Mouse (Mus musculus): ENCODE results near the gene Gtse1. TPM values are rescaled to one million over a fixed set of nuclear protein-coding genes. Genes with fewer than 3 reads are reported as not detected.
"Not testable (repeated sequence)": the region's sequence is repeated elsewhere in the genome, so short reads cannot be mapped to it uniquely, and the experiment has no call there.

The Gtse1 gene
- polyA plus RNA-seq, 1 experiment from 2014 or later = 27.4 TPM

- no peaks in the 10 kb centered on the region for H3K9me3 ChIP-seq (ENCODE audit: control insufficient read depth, low read length)
- DNase-seq (ENCODE audit: low spot score) = no peak
- H3K4me3 ChIP-seq (ENCODE audit: low read depth, low read length) = no peak overlapping the region
- no peak overlapping the region for H3K27ac ChIP-seq (ENCODE audit: low read depth)
- 81% methylated on average over 12 of the region's 12 CpGs for WGBS
- no peaks in the 10 kb centered on the region for H3K27me3 ChIP-seq (replicated peaks; ENCODE audit: control insufficient read depth, insufficient read depth, low read length)
- ATAC-seq (replicated peaks; ENCODE audit: low FRiP score, low TSS enrichment, low read depth) = no peak
- no peaks in the 10 kb centered on the region for H3K36me3 ChIP-seq (ENCODE audit: control insufficient read depth, insufficient read depth, low read length)
- H3K4me1 ChIP-seq (replicated peaks; ENCODE audit: control insufficient read depth, insufficient read depth, low read length) = no peaks in the 10 kb centered on the region
- no peak overlapping the region for H3K9ac ChIP-seq (ENCODE audit: low read length)
- H3K4me2 ChIP-seq (ENCODE audit: low read length) = no peak overlapping the region
Measured at GRCm38 (mm10) chr15:85851656-85852392, 7.7 kb upstream of the Gtse1 start.

- Histone ChIP-seq H3K9ac (ENCODE audit: low read length) (peak overlapping the region; percentile 65), H3K27me3 (replicated peaks; ENCODE audit: control insufficient read depth, insufficient read depth, low read length) (no peaks in the 10 kb centered on the region), H3K4me1 (replicated peaks; ENCODE audit: control insufficient read depth, insufficient read depth, low read length) (peaks cover 16% of the 10 kb centered on the region), H3K27ac (ENCODE audit: low read depth) (no peak overlapping the region; the same call in 1 of the 2 replicates), H3K4me2 (ENCODE audit: low read length) (peak overlapping the region; percentile 75), H3K36me3 (ENCODE audit: control insufficient read depth, insufficient read depth, low read length) (peaks cover 28% of the 10 kb centered on the region), H3K4me3 (ENCODE audit: low read depth, low read length) (peak overlapping the region; percentile 71), H3K9me3 (ENCODE audit: control insufficient read depth, low read length) (no peaks in the 10 kb centered on the region)
- no peak for DNase-seq (ENCODE audit: low spot score)
- 11% methylated on average over 15 of the region's 15 CpGs for WGBS
- ATAC-seq (replicated peaks; ENCODE audit: low FRiP score, low TSS enrichment, low read depth) = peak; percentile 21; the same call in 1 of the 2 replicates
Measured at GRCm38 (mm10) chr15:85858980-85859489, 510 bp upstream of the Gtse1 start.

GRCm38 (mm10) chr15:85865913-85866312 lies 6.4 kb downstream of the Gtse1 start:
- DNase-seq (ENCODE audit: low spot score); H3K4me1 ChIP-seq (replicated peaks; ENCODE audit: control insufficient read depth, insufficient read depth, low read length); H3K9ac ChIP-seq (ENCODE audit: low read length); H3K27me3 ChIP-seq (replicated peaks; ENCODE audit: control insufficient read depth, insufficient read depth, low read length); ATAC-seq (replicated peaks; ENCODE audit: low FRiP score, low TSS enrichment, low read depth); H3K27ac ChIP-seq (ENCODE audit: low read depth); H3K9me3 ChIP-seq (ENCODE audit: control insufficient read depth, low read length); H3K4me2 ChIP-seq (ENCODE audit: low read length); H3K4me3 ChIP-seq (ENCODE audit: low read depth, low read length): not testable (repeated sequence)
- 94% methylated on average over 7 of the region's 7 CpGs for WGBS
- peaks cover 84% of the 10 kb centered on the region for H3K36me3 ChIP-seq (ENCODE audit: control insufficient read depth, insufficient read depth, low read length)

- Histone ChIP-seq H3K4me2 (ENCODE audit: low read length) (no peak overlapping the region), H3K27me3 (replicated peaks; ENCODE audit: control insufficient read depth, insufficient read depth, low read length) (no peaks in the 10 kb centered on the region), H3K9me3 (ENCODE audit: control insufficient read depth, low read length) (no peaks in the 10 kb centered on the region), H3K36me3 (ENCODE audit: control insufficient read depth, insufficient read depth, low read length) (peaks cover 86% of the 10 kb centered on the region), H3K4me1 (replicated peaks; ENCODE audit: control insufficient read depth, insufficient read depth, low read length) (no peaks in the 10 kb centered on the region), H3K27ac (ENCODE audit: low read depth) (no peak overlapping the region), H3K9ac (ENCODE audit: low read length) (no peak overlapping the region), H3K4me3 (ENCODE audit: low read depth, low read length) (no peak overlapping the region)
- DNase-seq (ENCODE audit: low spot score) = peak; percentile 79
- ATAC-seq (replicated peaks; ENCODE audit: low FRiP score, low TSS enrichment, low read depth) = 0 out of 2 replicates have a peak, but pooled peaks have one; percentile 21
- 45% methylated on average over 6 of the region's 6 CpGs for WGBS
Measured at GRCm38 (mm10) chr15:85867696-85868095, 8.2 kb downstream of the Gtse1 start.

GRCm38 (mm10) chr15:85877336-85877735 lies 17.8 kb downstream of the Gtse1 start:
- Histone ChIP-seq H3K4me1 (replicated peaks; ENCODE audit: control insufficient read depth, insufficient read depth, low read length) (peaks cover 6% of the 10 kb centered on the region), H3K36me3 (ENCODE audit: control insufficient read depth, insufficient read depth, low read length) (peaks cover 43% of the 10 kb centered on the region), H3K9me3 (ENCODE audit: control insufficient read depth, low read length) (no peaks in the 10 kb centered on the region), H3K4me2 (ENCODE audit: low read length) (no peak overlapping the region), H3K27me3 (replicated peaks; ENCODE audit: control insufficient read depth, insufficient read depth, low read length) (no peaks in the 10 kb centered on the region), H3K27ac (ENCODE audit: low read depth) (no peak overlapping the region), H3K9ac (ENCODE audit: low read length) (no peak overlapping the region), H3K4me3 (ENCODE audit: low read depth, low read length) (no peak overlapping the region)
- DNase-seq (ENCODE audit: low spot score) (no peak), ATAC-seq (replicated peaks; ENCODE audit: low FRiP score, low TSS enrichment, low read depth) (no peak)
- WGBS = 96% methylated on average over 7 of the region's 7 CpGs

GRCm38 (mm10) chr15:85878848-85879497 lies 19.4 kb downstream of the Gtse1 start, which contains the start of gene Trmu:
Gene Trmu, plus strand, starts transcription at chr15:85879312.
- H3K9me3 ChIP-seq (ENCODE audit: control insufficient read depth, low read length) = no peaks in the 10 kb centered on the region
- ATAC-seq (replicated peaks; ENCODE audit: low FRiP score, low TSS enrichment, low read depth) = peak; percentile 93
- peak within 1 kb of the TSS; percentile 75 for H3K4me2 ChIP-seq (ENCODE audit: low read length)
- H3K4me1 ChIP-seq (replicated peaks; ENCODE audit: control insufficient read depth, insufficient read depth, low read length) = peaks cover 6% of the 10 kb centered on the region
- H3K4me3 ChIP-seq (ENCODE audit: low read depth, low read length) = peak within 1 kb of the TSS; percentile 58
- WGBS = 2% methylated on average over 50 of the region's 50 CpGs
- H3K36me3 ChIP-seq (ENCODE audit: control insufficient read depth, insufficient read depth, low read length) = peaks cover 39% of the 10 kb centered on the region
- peak within 1 kb of the TSS; percentile 87 for H3K9ac ChIP-seq (ENCODE audit: low read length)
- DNase-seq (ENCODE audit: low spot score) = peak; percentile 96
- peak within 1 kb of the TSS; percentile 72 for H3K27ac ChIP-seq (ENCODE audit: low read depth)
- no peaks in the 10 kb centered on the region for H3K27me3 ChIP-seq (replicated peaks; ENCODE audit: control insufficient read depth, insufficient read depth, low read length)

GRCm38 (mm10) chr15:85879498-85879895 lies 20.0 kb downstream of the Gtse1 start:
- Histone ChIP-seq H3K36me3 (ENCODE audit: control insufficient read depth, insufficient read depth, low read length) (peaks cover 37% of the 10 kb centered on the region), H3K27ac (ENCODE audit: low read depth) (peak overlapping the region; percentile 72), H3K4me3 (ENCODE audit: low read depth, low read length) (peak overlapping the region; percentile 58), H3K9me3 (ENCODE audit: control insufficient read depth, low read length) (no peaks in the 10 kb centered on the region), H3K27me3 (replicated peaks; ENCODE audit: control insufficient read depth, insufficient read depth, low read length) (no peaks in the 10 kb centered on the region), H3K4me2 (ENCODE audit: low read length) (peak overlapping the region; percentile 75), H3K9ac (ENCODE audit: low read length) (peak overlapping the region; percentile 87), H3K4me1 (replicated peaks; ENCODE audit: control insufficient read depth, insufficient read depth, low read length) (peaks cover 6% of the 10 kb centered on the region)
- DNase-seq (ENCODE audit: low spot score) (no peak), ATAC-seq (replicated peaks; ENCODE audit: low FRiP score, low TSS enrichment, low read depth) (peak; percentile 45)
- WGBS = 1% methylated on average over 18 of the region's 18 CpGs

GRCm38 (mm10) chr15:85885606-85886005 lies 26.1 kb downstream of the Gtse1 start:
- Histone ChIP-seq H3K4me3 (ENCODE audit: low read depth, low read length) (no peak overlapping the region), H3K4me2 (ENCODE audit: low read length) (no peak overlapping the region), H3K27me3 (replicated peaks; ENCODE audit: control insufficient read depth, insufficient read depth, low read length) (no peaks in the 10 kb centered on the region), H3K9ac (ENCODE audit: low read length) (no peak overlapping the region), H3K27ac (ENCODE audit: low read depth) (no peak overlapping the region), H3K36me3 (ENCODE audit: control insufficient read depth, insufficient read depth, low read length) (peaks cover 47% of the 10 kb centered on the region), H3K4me1 (replicated peaks; ENCODE audit: control insufficient read depth, insufficient read depth, low read length) (no peaks in the 10 kb centered on the region; the same call in 1 of the 2 replicates), H3K9me3 (ENCODE audit: control insufficient read depth, low read length) (no peaks in the 10 kb centered on the region)
- DNase-seq (ENCODE audit: low spot score) (no peak), ATAC-seq (replicated peaks; ENCODE audit: low FRiP score, low TSS enrichment, low read depth) (no peak)
- 82% methylated on average over 5 of the region's 5 CpGs for WGBS
